Mouse (Mus musculus) liver, embryonic 14.5 days (tissue): Measurements from ENCODE around the gene Plekhg2. TPM values are rescaled to one million over a fixed set of nuclear protein-coding genes. Genes with fewer than 3 reads are reported as not detected.
A peak's percentile ranks its signal among the peaks of the same experiment; 100 is the strongest.

Source experiments
- ATAC-seq: fragments of 200-750 bp; cut with Nextera tagmentation; 2 replicates; pipeline ENCODE4 v1.8.0; 2017; ENCODE audit warnings: moderate number of reproducible peaks, mild to moderate bottlenecking, moderate library complexity; ENCODE audit not compliant: insufficient read depth
- DNase-seq, 3 experiments: peaks; one replicate each; pipeline ENCODE4 v3.0.0-alpha.2; 2012 to 2013; ENCODE audit warnings: low read depth in 3 of 3, low spot score in 3 of 3
- H3K27ac ChIP-seq: fragments of 300-500 bp; sonication (generic); 2 replicates; pipeline ENCODE4 v1.5.1; 2014; ENCODE audit warnings: moderate library complexity, mild to moderate bottlenecking, control low read depth, inconsistent platforms
- H3K27me3 ChIP-seq: fragments of 300-500 bp; sonication (generic); 2 replicates; pipeline ENCODE4 v1.6.1; 2014; ENCODE audit warnings: mild to moderate bottlenecking, low read length, moderate library complexity; ENCODE audit not compliant: control insufficient read depth, insufficient read depth
- H3K36me3 ChIP-seq: fragments of 300-500 bp; sonication (generic); replicated peaks from 2 replicates; pipeline ENCODE4 v1.6.1; 2014; ENCODE audit warnings: low read depth; ENCODE audit not compliant: control insufficient read depth, insufficient read depth
- H3K4me1 ChIP-seq, 2 experiments: fragments of 200-500 bp in 1 of 2; fragments of 300-500 bp in 1 of 2; sonication (generic) in 1 of 2; replicated peaks; 2 replicates each; pipeline ENCODE4 v1.6.1; 2012 to 2014; ENCODE audit warnings: antibody characterized with exemption in 1 of 2, inconsistent platforms in 1 of 2, low read length in 1 of 2; ENCODE audit not compliant: control insufficient read depth in 2 of 2, insufficient read depth in 2 of 2
- H3K4me2 ChIP-seq: fragments of 300-500 bp; sonication (generic); 2 replicates; pipeline ENCODE4 v1.6.1; 2014; ENCODE audit warnings: low read depth, mild to moderate bottlenecking, control low read depth, moderate library complexity
- H3K4me3 ChIP-seq, 2 experiments: fragments of 200-500 bp in 1 of 2; fragments of 300-500 bp in 1 of 2; sonication (generic) in 1 of 2; 2 replicates each; pipeline ENCODE4 v1.5.1; 2012 to 2014; ENCODE audit warnings: low read depth in 2 of 2, low read length in 2 of 2, mild to moderate bottlenecking in 2 of 2, control low read depth in 1 of 2, inconsistent platforms in 1 of 2, moderate library complexity in 1 of 2; ENCODE audit not compliant: insufficient read depth in 1 of 2
- H3K9ac ChIP-seq: fragments of 300-500 bp; sonication (generic); replicated peaks from 2 replicates; pipeline ENCODE4 v1.6.1; 2014; ENCODE audit warnings: mild to moderate bottlenecking, control low read depth, moderate library complexity
- H3K9me3 ChIP-seq: fragments of 300-500 bp; sonication (generic); 2 replicates; pipeline ENCODE4 v1.6.1; 2016; ENCODE audit warnings: low read length, mixed read lengths; ENCODE audit not compliant: control insufficient read depth
- CTCF ChIP-seq: IDR thresholded peaks from 2 replicates; pipeline ENCODE4 v1.5.1; 2016; ENCODE audit warnings: antibody characterized with exemption, low read depth, control low read depth
- EP300 ChIP-seq: IDR thresholded peaks from 2 replicates; pipeline ENCODE4 v1.6.1; 2016; ENCODE audit warnings: antibody characterized with exemption, low read depth
- WGBS: fragments of 180-500 bp; shearing (Covaris S2); extraction: QIAGEN DNeasy Blood & Tissue Kit; methylation state at CpG from one replicate; pipeline ENCODE4 v1.1.7; 2014; ENCODE audit not compliant: insufficient replicate concordance; 5-methylcytosine and 5-hydroxymethylcytosine counted together
- polyA plus RNA-seq, 2 experiments: library from polyadenylated mRNA; depleted of rRNA in 1 of 2; stranded (reverse) in 1 of 2; unstranded in 1 of 2; fragments of >200 nt; fragmentation: Nextera tagmentation in 1 of 2; extraction: Ambion mirVana in 1 of 2; gene quantifications; 2 replicates each; pipeline versions ENCODE4 v1.2.1 to v1.2.3; 2012 to 2014

Plekhg2 gene
- polyA plus RNA-seq, 2 experiments: 3.2 to 3.4 TPM

DNA sequence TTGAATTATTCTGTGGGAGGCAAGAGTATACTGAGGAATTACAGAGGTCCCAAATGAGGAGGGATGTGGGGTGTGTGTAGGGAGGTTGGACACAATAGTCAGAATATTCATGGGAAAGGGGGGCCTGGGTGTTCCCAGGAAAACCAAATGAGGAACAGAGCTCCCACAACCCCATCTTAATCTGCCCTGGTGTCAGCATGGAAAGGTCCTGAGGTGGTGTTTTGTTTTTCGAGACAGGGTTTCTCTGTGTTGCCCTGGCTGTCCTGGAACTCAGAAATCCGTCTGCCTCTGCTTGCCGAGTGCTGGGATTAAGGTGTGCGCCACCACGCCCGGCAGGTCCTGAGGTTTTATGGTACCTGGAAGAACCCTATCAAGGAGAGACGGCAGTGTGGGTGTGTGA is 14.0 kb downstream of the Plekhg2 start:
- no peak for DNase-seq
- peaks cover 15% of the 10 kb centered on the region for H3K36me3 ChIP-seq
- WGBS: 55% methylated on average over 7 of the region's 7 CpGs
- no peak overlapping the region for H3K4me3 ChIP-seq
- peaks cover 0 to 10% of the 10 kb centered on the region in 2 experiments; a peak in 3 of 4 replicates for H3K4me1 ChIP-seq
- H3K27me3 ChIP-seq: no peaks in the 10 kb centered on the region
- ATAC-seq: no peak
- no peak overlapping the region for H3K4me2 ChIP-seq
- H3K9me3 ChIP-seq: no peaks in the 10 kb centered on the region
- no peak for TF ChIP-seq EP300
- TF ChIP-seq CTCF: no peak
- no peak overlapping the region for H3K27ac ChIP-seq
- no peak overlapping the region for H3K9ac ChIP-seq

DNA sequence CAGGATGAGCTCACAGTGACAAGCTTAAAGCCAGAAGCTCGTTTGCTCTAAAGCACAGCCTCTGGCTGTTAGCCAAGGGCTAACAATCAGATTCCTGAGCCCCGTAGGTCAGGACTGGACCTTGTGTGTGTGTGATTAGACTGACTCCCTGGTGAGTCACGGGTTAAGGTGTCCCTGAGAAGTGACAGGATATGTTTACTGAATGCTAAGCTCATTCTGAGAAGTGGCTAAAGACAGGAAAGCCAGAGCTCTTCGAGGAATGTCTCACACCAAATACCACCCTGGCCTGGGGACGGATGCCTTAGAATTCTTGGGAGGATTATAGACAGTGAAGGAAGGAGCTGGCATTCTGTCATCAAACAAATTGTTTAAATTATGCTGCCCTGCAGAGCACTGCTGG is 14.4 kb downstream of the Plekhg2 start:
- H3K27me3 ChIP-seq: no peaks in the 10 kb centered on the region
- no peaks in the 10 kb centered on the region for H3K9me3 ChIP-seq
- 10% methylated on average over 5 of the region's 5 CpGs for WGBS
- peaks cover 0 to 10% of the 10 kb centered on the region in 2 experiments; a peak in 3 of 4 replicates for H3K4me1 ChIP-seq
- no peak overlapping the region for H3K4me3 ChIP-seq
- DNase-seq (no peak), ATAC-seq (peak; percentile 34; the same call in 1 of the 2 replicates)
- H3K4me2 ChIP-seq: peak overlapping the region; percentile 18; the same call in 1 of the 2 replicates
- H3K36me3 ChIP-seq: peaks cover 19% of the 10 kb centered on the region
- TF ChIP-seq EP300 (no peak), CTCF (no peak)
- no peak overlapping the region; the same call in 1 of the 2 replicates for H3K27ac ChIP-seq
- H3K9ac ChIP-seq: no peak overlapping the region

DNA sequence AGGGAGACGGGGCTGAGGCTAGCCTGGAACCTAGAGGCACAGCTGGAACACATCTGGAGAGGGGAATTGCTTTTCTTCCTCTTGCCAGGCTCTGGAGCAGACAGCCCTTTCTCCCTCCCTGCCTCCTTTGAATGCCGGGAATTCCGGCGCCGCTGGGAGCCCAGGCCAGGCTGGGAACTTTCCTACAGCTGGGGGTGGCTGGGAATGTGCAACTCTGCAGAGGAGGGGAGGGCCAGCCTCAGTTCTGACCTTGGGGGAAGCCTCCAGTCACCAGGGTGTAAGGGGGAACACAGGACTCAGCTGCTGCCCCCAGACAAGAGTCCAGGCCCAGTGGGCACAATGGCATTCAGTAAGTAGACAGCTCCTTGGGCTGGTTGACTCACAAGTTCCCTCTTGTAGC is 15.4 kb downstream of the Plekhg2 start:
- Histone ChIP-seq H3K4me1 (peaks cover 1 to 13% of the 10 kb centered on the region in 2 experiments), H3K36me3 (peaks cover 28% of the 10 kb centered on the region), H3K9me3 (no peaks in the 10 kb centered on the region), H3K27me3 (no peaks in the 10 kb centered on the region), H3K27ac (no peak overlapping the region), H3K9ac (no peak overlapping the region), H3K4me2 (no peak overlapping the region), H3K4me3 (no peak overlapping the region)
- WGBS: 30% methylated on average over 5 of the region's 5 CpGs
- TF ChIP-seq CTCF (no peak), EP300 (no peak)
- ATAC-seq (no peak), DNase-seq (no peak)

DNA sequence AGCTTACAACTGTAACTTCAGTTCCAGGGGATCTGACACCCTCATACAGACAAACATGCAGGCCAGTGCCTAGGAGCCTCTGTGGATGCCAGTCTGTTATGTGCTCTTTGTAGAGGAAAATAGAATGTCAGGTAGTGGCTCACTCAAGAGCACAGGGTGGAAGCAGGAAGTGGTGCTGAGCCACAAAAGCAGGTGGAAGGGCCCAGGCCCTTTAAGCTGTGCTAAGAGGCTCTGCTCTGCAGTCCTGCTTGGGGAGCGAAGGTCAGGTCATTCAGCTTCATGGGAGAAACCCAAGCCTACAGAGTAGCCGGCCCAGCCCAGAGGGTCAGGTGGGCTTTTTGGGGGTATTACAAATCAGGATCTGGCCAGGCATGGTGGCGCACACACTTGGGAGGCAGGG is 17.2 kb downstream of the Plekhg2 start:
- H3K9ac ChIP-seq: no peak overlapping the region
- H3K4me2 ChIP-seq: no peak overlapping the region
- WGBS: 81% methylated on average over 3 of the region's 3 CpGs
- H3K27ac ChIP-seq: no peak overlapping the region
- no peaks in the 10 kb centered on the region for H3K9me3 ChIP-seq
- TF ChIP-seq CTCF: no peak
- no peak for TF ChIP-seq EP300
- no peak for DNase-seq
- H3K27me3 ChIP-seq: no peaks in the 10 kb centered on the region
- no peak for ATAC-seq
- peaks cover 34% of the 10 kb centered on the region for H3K36me3 ChIP-seq
- H3K4me1 ChIP-seq: peaks cover 7 to 18% of the 10 kb centered on the region in 2 experiments
- no peak overlapping the region for H3K4me3 ChIP-seq

DNA sequence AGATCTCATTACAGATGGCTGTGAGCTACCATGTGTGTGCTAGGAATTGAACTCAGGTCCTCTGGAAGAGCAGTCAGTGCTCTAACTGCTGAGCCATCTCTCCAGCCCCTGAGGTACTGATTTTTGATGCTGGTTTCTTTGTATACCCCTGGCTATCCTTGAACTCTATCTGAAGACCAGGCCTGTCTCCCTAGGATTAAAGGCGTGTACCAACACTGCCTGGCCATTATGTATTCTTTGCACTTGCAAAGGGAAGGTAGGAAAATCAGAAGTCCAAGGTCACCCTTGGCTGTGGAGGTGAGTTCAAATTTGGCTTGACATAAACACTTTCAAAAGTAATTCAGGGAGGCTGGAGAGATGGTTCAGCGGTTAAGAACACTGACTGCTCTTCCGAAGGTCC is 17.8 kb downstream of the Plekhg2 start:
- no peak for DNase-seq
- Histone ChIP-seq H3K4me3 (no peak overlapping the region), H3K27me3 (no peaks in the 10 kb centered on the region), H3K27ac (no peak overlapping the region), H3K4me1 (peaks cover 12 to 25% of the 10 kb centered on the region in 2 experiments), H3K9ac (no peak overlapping the region), H3K9me3 (no peaks in the 10 kb centered on the region), H3K4me2 (no peak overlapping the region), H3K36me3 (peaks cover 34% of the 10 kb centered on the region)
- 84% methylated on average over 3 of the region's 3 CpGs for WGBS
- ATAC-seq: no peak
- no peak for TF ChIP-seq EP300
